Mouse (Mus musculus) adrenal gland (tissue): Measurements from ENCODE around the gene Nisch.

Experiments
- intact Hi-C: fragments of 180-260 bp; cut with DNase I; formaldehyde crosslinking; loops from one replicate; pipeline ENCODE4 v1.15.1; 2025

Nisch gene

DNA sequence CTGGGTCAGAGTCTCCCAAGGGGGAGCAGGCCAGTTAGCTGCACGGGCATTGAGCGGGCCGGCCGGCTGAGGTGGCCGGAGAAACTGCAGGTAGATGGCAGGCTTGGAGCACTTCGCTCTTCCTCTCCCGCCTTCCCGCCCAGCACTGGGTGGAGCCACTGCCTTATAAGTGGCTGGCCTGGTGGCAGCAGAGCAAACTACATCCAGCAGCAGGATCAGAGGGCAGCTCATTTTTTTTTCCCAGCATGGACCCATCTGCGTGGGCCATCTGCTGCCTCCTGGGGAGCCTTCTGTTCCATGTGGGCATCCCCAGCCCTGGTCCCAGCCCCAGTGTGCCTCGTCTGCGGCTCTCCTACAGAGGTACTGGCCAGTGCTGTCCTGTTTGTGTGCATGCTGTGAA is 920 bp upstream of the Nisch start, which contains the start of gene Sema3g:
TSS of gene Sema3g (plus strand) at position 195 of the 400 bp plus-strand sequence.
- intact Hi-C loops, result loop anchor here (5.0 kb wide), 1 partner anchor 115 kb away; no protein-coding TSS in a partner anchor

DNA sequence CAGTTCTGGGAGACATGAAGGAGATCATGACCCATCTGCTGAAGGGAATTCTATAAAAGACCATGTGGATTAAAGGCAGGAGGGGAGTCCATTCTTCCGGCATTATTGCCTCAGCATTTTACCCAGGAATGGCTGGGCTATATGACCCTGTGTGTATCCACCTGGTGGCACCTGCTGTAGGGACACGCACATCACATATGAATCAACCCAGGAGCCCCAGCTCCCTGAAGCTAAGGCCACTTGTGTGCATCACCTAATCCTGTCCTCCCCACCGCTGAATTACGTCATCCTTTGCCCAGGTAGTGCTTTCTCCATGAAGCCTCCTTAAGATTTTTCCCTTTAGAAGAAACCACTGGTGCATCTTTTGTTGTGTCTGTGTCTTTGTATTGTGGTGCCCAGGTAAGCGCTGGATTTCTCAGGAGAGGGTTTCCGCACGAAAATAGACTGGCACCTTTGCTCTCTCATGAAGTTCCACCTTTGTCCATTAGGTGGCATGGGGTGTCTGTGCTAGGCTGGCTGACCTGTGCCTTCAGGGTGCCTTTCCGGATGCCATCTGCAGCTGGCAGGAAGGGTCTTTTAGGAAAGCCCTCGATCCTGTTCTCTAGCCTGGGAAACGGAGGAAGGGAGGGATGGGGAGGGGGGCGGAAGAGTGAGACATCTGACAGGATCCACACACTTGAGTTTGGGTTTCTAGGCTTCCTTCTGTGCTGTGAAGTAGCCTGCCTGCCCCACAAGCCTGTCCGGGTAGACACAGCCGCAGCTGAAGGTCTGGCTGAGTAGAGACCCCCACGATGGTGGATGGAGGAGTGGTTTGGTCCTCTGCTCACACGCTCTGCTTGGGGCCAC is 1.4 kb downstream of the Nisch start:
- intact Hi-C loops, result loop anchor here (2.0 to 5.0 kb wide), 2 partner anchors 17 to 117 kb away; no protein-coding TSS in a partner anchor

GRCm38 (mm10) chr14:31214684-31215083 is 2.1 kb downstream of the Nisch start:
- intact Hi-C loops, result loop anchor here (2.0 to 5.0 kb wide), 3 partner anchors 18 to 118 kb away; no protein-coding TSS in a partner anchor

DNA sequence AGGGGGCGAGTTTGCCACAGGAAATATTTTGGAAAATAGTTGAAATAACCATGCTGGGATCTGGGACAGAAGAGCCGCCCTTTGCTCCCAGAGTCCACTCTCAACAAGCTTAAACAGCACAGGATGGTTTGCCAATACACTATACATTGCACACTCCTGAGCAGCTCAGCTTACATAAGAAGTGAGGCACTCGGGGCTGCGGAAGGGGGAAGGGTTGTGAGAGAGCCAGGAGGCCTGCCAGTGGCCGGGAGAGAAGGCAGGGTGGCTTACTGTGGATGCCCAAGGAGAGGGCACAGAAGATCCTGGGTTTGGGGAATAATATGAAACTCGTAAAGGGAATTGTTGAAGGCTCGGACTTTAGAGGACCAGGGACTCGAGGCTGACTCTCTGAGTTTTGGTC is 2.9 kb downstream of the Nisch start:
- intact Hi-C loops, result loop anchor here (2.0 to 5.0 kb wide), 2 partner anchors 19 to 33 kb away; no protein-coding TSS in a partner anchor

DNA sequence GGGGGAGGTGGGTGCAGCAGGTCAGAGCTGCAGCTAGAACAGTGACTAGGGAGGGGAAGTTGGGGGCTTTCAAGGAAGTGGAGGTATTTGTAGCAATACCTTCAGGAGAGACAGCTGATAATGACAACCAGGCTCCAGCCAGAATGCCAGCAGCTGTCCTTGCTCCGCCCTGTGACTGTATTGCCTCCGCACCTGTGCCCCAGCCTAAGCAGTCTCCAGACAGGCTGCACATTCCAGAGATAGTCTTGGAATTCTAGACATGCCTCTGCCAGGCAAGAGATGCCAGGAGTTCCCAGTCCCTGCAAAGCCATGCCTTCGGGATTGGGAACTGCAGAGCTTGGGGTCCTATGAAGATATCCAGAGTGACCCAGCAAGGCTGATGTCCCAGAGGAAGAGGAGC is 4.2 kb downstream of the Nisch start:
- intact Hi-C loops, result loop anchor here (5.0 kb wide), 1 partner anchor 35 kb away; no protein-coding TSS in a partner anchor

GRCm38 (mm10) chr14:31211854-31212253 is 4.9 kb downstream of the Nisch start:
- intact Hi-C loops, result loop anchor here (5.0 kb wide), 1 partner anchor 35 kb away; no protein-coding TSS in a partner anchor

DNA sequence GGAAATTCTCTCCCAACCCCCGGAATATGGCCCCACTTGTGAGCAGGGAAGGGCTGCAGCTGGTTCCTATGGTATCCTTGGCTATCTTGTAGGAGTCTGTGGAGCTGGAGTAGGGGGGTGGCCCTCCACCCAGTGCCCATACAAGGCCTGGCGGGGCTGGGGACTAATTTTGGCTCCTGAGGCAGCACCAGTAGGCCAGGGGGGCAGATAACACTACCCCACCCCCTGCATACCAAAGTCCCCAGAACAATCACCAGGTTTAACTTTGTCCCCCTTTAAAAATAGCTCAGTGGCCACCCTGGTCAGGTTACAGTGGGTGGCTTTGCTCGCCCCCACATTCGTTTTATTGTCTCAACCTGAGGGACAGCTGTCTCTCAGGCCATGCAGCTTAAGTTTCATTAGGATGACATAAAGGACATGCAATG is 7.6 kb downstream of the Nisch start:
- intact Hi-C loops, result no loop called here

DNA sequence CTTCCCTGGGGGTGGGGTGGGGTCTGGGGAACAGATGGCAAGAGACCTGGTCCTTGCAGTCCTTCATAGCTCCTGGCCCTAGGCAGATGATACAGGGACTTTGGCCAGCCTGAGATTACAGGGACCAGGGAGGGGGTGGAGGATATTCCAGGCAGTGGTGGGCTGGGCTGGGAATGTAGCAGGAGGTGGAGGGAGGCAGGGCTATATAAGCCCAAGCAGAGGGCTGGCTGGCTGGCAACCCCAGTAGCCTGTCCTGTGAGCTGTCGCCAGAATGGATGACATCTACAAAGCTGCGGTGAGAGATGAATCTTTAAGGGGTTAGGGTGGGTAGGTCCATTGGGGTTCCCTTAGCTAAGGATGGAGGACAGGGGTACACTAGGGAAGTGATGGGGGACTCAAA is 8.7 kb downstream of the Nisch start, which contains the start of gene Tnnc1:
TSS of gene Tnnc1 (plus strand) at position 229 of the 400 bp plus-strand sequence.
- intact Hi-C loops, result no loop called here

DNA sequence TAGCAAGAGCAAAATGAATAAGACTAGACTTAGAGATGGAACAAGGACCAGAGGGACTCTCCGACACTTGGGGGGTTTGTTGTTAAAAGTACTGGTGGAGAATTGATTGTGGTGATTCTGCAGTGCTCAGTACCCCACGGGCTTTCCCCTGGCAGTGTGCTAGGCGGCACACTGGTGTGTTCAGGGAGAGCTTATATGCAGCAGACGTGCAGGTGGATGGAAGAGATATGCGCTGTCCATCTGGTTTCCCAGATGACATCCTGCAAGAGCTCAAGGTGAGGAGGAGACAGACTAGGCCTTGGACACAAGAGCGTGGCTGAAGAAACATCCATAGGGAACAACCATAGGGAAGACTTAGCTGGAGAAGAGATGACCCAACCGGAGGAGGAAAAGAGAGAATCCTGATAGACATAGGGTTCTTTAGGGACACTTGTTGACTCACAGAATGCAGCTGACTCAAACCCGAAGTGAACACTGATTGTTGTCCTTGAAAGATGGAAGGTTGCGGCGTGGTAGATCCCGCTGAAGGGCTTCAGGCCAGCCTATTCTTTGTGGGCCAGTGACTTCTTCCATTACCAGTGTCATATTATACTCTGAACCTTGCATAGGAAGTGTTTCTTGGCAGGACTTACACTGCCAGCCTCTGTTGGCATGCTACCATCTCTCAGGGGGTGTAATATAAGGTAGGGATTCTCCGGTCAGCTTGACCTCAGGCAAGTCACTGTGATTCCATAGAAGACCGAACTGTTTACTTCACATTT is 9.5 kb downstream of the Nisch start:
- intact Hi-C loops, result no loop called here

- intact Hi-C loops, result no loop called here
Measured at GRCm38 (mm10) chr14:31206472-31206981, 10.2 kb downstream of the Nisch start.

DNA sequence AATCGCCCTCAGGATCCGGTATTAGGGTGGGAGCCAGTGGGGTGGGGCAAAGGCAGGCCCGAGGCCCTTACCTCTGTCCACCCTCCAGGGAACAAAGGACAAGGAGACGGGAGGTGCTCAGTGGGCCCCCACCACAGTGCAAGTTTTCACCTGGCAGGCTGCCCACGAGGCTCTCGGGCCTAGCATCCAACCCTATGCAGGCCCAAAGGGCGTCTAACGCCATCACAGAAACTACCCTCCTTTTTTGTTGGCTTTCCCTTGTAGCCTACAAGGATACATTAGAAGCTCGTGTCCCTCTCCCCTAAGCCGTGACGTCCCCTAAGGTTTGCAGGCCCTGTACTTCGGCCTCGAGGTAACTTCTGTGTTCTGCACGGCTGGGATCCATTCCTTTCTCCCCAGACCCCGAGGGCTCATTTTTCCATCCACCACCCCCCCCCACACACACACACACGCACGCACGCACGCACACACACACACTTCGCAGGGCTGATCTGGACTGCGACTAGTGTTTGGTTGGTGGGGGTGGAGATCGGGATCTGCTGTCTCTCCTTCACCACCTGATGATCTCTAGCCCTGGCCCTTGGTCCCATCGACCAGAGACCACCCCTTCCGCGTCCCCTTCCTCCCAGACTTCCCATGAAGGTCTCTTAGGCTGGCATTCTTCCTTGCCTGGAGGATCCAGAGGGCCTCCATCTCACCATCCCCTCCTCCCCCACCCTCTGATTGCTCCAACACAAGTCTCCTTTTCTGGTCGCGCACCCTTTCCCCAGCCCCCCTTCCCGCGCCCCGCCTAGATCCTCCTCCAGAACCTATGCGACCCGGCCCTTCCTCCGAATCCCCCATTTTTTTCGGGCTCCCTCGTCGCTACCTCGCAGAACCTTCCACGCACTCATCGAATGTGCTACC is 10.9 kb downstream of the Nisch start:
- intact Hi-C loops, result no loop called here

GRCm38 (mm10) chr14:31205244-31205561 is 11.5 kb downstream of the Nisch start:
- intact Hi-C loops, result no loop called here

DNA sequence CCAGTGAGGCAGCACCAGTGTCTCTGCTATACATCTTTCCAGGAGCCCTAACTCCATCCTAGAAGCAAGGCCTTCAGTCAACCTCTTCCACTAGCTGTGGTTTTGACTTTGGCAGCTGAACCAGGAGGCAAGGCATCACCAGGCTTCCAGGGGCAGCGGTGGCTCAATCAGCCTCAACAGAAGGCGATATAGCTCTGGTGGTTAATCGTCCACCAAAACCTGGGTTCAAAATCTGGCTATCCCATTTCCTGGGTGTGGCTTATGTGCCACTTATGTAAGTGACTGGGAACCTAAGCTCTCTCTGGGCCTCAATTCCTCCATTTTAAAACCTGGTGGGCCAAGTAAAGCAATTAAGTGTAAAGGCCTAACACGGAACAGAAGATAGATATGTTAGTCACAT is 11.9 kb downstream of the Nisch start:
- intact Hi-C loops, result no loop called here

DNA sequence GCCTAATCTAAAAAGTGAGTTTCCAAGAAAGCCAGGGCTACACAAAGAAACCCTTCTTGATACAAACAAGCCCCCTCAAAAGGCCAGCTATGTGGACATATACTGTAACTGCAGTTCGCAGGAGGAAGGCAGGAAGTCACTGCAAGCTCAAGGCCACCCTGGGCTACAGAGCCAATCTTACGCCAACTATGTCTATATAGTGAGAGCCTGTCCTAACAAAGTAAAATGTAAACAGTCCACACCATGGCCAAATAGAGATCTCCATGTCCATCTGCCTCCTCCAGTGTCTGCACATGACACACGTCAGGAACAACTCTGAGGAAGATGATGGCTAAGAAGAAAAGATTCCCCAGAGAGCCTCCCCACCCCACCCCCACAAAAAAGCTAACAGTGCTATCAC is 16.7 kb downstream of the Nisch start:
- intact Hi-C loops, result no loop called here

- intact Hi-C loops, result loop anchor here (10.0 kb wide), 1 partner anchor 175 kb away; no protein-coding TSS in a partner anchor
Measured at GRCm38 (mm10) chr14:31199599-31199998, 17.1 kb downstream of the Nisch start.

- intact Hi-C loops, result loop anchor here (10.0 kb wide), 1 partner anchor 173 kb away; no protein-coding TSS in a partner anchor
Measured at GRCm38 (mm10) chr14:31197547-31198516, 18.9 kb downstream of the Nisch start.

DNA sequence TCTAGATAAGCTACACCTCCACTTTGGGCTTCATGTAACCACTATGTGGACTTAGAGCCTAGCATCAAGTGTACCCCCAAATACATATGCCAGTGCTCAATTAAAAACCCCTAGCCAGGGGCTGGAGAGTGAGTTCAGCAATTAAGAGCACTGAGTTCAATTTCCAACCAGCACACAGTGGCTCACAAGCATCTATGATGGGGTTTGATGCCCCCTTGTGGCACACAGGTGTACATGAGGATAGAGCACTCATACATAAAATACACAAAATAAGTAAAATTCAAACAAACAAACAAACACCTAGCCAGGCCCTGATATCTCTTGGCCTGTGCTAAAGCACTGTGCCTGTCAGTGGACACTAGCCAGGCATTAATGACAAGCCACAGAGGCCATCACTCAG is 20.8 kb downstream of the Nisch start:
- intact Hi-C loops, result loop anchor here (10.0 kb wide), 1 partner anchor 171 kb away; no protein-coding TSS in a partner anchor

- intact Hi-C loops, result loop anchor here (10.0 kb wide), 1 partner anchor 171 kb away; no protein-coding TSS in a partner anchor
Measured at GRCm38 (mm10) chr14:31195521-31195920, 21.2 kb downstream of the Nisch start.

DNA sequence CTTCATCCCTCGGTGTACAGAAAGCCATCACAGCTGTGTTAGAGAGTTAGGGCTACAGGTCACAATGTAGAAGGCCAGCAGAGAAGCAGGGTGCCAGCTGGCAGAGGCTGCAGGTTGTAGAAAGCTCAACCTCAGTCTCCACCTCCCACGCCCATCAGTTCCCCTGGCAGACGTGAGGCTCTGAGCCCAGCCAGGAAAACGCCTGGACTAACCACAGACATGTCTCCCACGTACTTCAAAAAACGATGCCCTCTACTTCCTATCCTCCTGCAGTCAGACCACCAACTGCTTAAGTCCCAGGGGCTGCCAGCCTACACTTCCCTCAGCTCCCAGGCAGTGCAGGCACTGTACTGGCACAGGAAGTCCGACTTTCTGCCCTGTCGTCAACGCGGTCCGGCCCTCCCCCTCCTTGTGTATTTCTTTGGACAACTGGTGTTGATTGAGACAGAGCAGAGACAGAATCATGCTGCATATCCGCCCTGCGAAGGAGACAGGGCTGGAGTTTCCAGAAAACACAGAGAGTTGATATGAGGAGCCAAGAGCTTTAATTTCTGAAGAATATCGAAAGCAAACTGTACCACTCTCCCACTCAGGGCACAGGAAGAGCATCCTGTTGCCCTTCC is 21.7 kb downstream of the Nisch start:
- intact Hi-C loops, result loop anchor here (10.0 kb wide), 1 partner anchor 170 kb away; no protein-coding TSS in a partner anchor
